Mouse (Mus musculus): Measurements from ENCODE around the gene Adcy6.

The Adcy6 gene

GRCm38 (mm10) chr15:98609331-98610130 lies at the start of gene Adcy6:
Gene Adcy6, minus strand, starts transcription at chr15:98610076.
- peak; percentile 78 to 82 for DNase-seq (ENCODE audit: low spot score in 2 of 2)

- DNase-seq (ENCODE audit: low spot score in 2 of 2), result no peak
Measured at GRCm38 (mm10) chr15:98656982-98657751, 47.3 kb upstream of the Adcy6 start.

- DNase-seq (ENCODE audit: low spot score in 2 of 2), result no peak
Measured at GRCm38 (mm10) chr15:98652174-98652573, 42.3 kb upstream of the Adcy6 start.

- no peak for DNase-seq (ENCODE audit: low spot score in 2 of 2)
Measured at GRCm38 (mm10) chr15:98651431-98651830, 41.6 kb upstream of the Adcy6 start.

DNA sequence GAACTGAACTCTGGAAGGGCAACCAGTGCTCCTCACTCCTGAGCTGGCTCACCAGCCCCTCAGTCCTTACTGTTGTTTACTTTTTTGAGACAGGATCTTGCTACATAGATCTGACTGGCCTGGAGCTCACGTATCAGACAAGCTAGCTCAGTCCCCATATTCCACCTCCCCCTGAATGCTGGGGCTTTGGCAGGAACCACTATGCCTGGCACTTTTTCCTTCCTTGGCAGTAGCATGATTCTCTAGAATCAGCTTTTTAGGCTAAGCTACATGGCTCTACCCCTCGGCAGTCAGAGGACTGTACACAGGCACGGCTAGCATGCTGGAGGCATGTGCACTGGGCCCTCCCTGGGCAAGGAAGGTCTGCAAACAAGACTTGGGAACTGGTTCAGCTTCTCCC lies 38.2 kb upstream of the Adcy6 start:
- DNase-seq (ENCODE audit: low spot score in 2 of 2), result no peak

- DNase-seq (ENCODE audit: low spot score in 2 of 2), result no peak
Measured at GRCm38 (mm10) chr15:98647308-98647707, 37.4 kb upstream of the Adcy6 start.

- DNase-seq (ENCODE audit: low spot score in 2 of 2), result no peak
Measured at GRCm38 (mm10) chr15:98646737-98647136, 36.9 kb upstream of the Adcy6 start.

DNA sequence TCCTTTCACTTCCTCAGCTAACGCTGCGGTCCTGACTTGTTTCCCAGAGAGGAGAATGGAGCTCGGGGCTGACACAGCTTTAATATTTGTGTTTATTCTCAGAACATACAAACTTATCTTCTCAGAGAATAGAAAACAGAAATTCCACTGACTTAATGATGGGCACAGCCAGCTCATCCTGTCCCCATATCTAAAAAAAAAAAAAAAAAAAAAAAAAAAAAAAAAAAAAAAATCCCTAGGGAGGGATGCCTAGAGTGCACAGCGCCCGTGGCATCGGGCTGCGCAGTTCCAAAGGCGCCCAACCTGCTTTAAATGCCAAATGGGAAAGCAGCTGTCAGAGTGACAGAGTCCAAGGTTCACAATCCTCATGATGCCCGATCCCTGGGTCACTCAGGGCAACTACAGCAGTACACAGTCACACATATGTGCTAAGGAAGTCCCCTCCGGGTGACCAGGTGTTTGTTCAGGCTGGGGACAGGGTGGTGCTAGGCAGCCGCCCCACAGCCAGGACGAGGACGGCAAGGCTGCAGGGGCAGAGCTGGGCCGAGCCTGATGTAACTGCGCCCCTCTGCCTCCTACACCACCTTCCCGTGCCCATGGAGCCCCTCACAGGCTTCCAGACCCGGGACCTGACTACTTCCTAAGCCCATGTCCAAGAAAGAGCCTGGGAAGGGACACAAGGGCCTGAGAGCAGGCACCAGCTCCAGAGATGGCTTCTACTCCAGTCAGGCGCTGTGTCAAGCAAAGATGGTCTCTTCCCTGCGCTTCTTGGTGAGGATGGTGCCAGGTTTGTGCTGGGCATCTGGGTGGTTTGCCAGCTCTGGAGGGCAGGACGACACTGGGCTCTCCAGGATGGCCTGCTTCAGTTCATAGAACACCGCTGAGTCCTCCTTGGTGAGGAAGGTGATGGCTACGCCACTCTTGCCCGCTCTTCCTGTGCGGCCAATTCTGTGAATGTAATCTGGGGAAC lies 35.5 kb upstream of the Adcy6 start:
- no peak for DNase-seq (ENCODE audit: low spot score in 2 of 2)

- no peak for DNase-seq (ENCODE audit: low spot score in 2 of 2)
Measured at GRCm38 (mm10) chr15:98644406-98644805, 34.5 kb upstream of the Adcy6 start.

DNA sequence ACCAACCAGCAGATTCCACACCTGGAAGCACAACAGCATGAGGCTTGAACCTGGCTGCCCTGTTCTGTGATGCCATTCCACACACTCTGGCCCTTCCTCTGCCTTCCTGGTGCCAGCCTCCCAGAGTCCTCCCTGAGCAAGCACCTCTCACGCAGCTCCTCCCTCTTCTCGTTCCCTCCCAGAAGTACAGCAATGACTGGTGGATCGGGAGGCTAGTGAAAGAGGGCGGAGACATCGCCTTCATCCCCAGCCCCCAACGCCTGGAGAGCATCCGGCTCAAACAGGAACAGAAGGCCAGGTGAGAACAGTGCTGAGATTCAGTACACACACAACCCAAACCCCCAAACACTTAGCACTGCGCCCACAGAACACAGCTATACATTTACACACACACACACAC lies 30.3 kb upstream of the Adcy6 start:
- DNase-seq (ENCODE audit: low spot score in 2 of 2), result no peak

- DNase-seq (ENCODE audit: low spot score in 2 of 2), result no peak
Measured at GRCm38 (mm10) chr15:98637155-98637554, 27.3 kb upstream of the Adcy6 start.

DNA sequence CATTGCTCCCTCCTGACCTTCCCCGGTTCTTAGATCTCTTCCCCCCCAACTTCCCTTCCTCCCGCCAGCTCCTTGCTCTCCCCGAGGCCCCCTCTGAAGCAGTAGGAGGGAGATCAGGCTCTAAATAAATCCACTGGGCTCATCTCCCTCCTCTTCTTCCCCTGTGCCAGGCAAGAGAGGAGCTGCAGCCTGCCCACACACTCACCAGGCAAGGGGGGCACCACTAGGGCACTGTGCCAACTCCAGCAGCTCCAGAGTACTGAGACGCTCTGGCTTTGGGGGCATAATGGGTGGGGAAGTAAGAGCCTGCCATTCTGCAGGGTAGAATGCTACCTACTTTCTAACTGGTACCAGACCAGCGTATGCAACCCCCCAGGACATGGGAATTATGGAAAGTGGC lies 26.6 kb upstream of the Adcy6 start:
- DNase-seq (ENCODE audit: low spot score in 2 of 2), result no peak

DNA sequence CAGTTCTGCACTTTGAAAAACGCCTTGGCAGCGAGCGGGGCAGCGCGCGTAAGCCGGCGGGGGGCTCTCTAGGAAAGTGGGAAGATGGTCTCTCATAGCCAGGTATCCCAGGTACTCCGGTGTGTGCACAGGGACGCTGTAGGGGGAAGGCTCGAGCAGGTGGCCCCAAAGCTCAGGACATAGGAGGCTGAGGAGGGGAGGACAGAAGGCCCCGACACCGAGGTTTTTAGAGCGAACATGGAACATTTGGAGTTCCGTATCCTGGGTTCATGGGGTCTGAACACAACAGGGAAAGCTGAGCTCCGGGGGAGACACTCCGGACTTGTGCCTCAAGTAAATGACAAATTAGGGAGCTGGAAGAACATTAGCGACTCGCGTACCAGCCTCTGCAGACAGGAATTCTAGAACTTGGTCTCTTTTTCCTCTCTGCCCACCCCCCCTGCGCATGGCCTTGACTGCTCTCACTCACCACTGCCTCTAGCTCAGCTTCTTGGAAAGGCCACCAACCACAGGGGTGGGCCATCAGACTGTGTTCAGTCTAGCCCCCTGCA lies 25.5 kb upstream of the Adcy6 start:
- no peak for DNase-seq (ENCODE audit: low spot score in 2 of 2)

- peak; percentile 74 to 78 for DNase-seq (ENCODE audit: low spot score in 2 of 2)
Measured at GRCm38 (mm10) chr15:98634541-98635081, 24.7 kb upstream of the Adcy6 start.

GRCm38 (mm10) chr15:98633822-98634470 lies 24.1 kb upstream of the Adcy6 start:
- DNase-seq (ENCODE audit: low spot score in 2 of 2), result no peak

DNA sequence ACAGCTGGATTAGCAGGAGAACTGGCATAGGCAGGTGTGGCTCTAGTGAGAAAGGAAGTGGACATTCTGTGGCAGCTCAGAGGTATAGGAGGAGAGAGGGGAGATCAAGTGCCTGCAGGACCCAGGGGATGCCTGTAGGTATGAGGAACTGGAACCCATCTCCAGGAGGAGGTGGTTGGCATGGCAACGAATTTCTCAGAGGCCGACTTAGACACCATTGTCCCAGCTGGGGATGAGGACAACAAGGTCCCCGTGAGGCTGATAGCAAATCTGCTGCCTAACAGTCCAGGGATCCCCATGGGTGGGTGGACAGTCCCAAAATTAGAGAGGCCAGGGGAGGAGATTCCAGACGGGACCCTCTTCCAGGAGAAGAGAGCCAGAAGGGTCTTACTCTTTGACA lies 23.0 kb upstream of the Adcy6 start:
- DNase-seq (ENCODE audit: low spot score in 2 of 2), result no peak

GRCm38 (mm10) chr15:98632107-98632744 lies 22.4 kb upstream of the Adcy6 start:
- DNase-seq (ENCODE audit: low spot score in 2 of 2), result peak; percentile 46

- DNase-seq (ENCODE audit: low spot score in 2 of 2), result peak in 1 of 2 experiments; percentile 37
Measured at GRCm38 (mm10) chr15:98631493-98631892, 21.6 kb upstream of the Adcy6 start.

DNA sequence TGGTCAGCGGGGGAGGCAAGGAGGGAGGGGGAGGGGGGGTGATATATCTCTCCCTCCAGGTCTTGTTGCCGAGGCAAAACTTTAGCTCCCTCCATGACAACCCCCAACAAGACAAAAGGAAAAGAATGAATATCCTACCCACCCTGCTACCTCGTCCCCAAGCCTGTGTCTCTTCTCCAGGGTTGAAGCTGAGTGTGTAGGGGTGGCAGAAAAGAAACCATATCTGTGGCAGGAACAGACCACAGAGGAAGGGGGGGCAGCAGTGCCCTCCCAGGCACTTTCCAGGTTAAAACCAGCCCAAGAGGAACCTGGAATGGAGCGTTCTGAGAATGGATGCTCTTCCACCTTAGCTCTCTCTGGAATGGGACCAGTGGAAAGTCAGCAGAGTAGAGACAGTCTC lies 20.7 kb upstream of the Adcy6 start, which contains the start of gene Cacnb3:
Cacnb3 (plus strand) TSS at position 301 of the 400 bp plus-strand sequence.
- no peak for DNase-seq (ENCODE audit: low spot score in 2 of 2)

GRCm38 (mm10) chr15:98629464-98629863 lies 19.6 kb upstream of the Adcy6 start:
- DNase-seq (ENCODE audit: low spot score in 2 of 2), result no peak
